Mouse (Mus musculus) T-helper 1 cell (primary cell): ENCODE results near the gene Pomt2.

Experiments used
- in situ Hi-C: fragments of 300-600 bp; cut with MboI, MseI; formaldehyde crosslinking; loops from one replicate; pipeline ENCODE4 v1.15.1; 2025; ENCODE audit warnings: high pct_unique_total_duplicates

The Pomt2 gene

GRCm38 (mm10) chr12:87131181-87131580 lies 16.6 kb downstream of the Pomt2 start:
- in situ Hi-C loops = no loop called here

GRCm38 (mm10) chr12:87130224-87130623 lies 17.5 kb downstream of the Pomt2 start:
- in situ Hi-C loops = no loop called here

GRCm38 (mm10) chr12:87127256-87127655 lies 20.5 kb downstream of the Pomt2 start:
- in situ Hi-C loops = no loop called here

GRCm38 (mm10) chr12:87121918-87122589 lies 25.7 kb downstream of the Pomt2 start:
- in situ Hi-C loops = no loop called here

GRCm38 (mm10) chr12:87107357-87107977 lies 40.3 kb downstream of the Pomt2 start:
- in situ Hi-C loops = no loop called here

- in situ Hi-C loops = no loop called here
Measured at GRCm38 (mm10) chr12:87104796-87105195, 43.0 kb downstream of the Pomt2 start.

GRCm38 (mm10) chr12:87103471-87103870 lies 44.3 kb downstream of the Pomt2 start:
- in situ Hi-C loops = no loop called here

GRCm38 (mm10) chr12:87102165-87102631 lies 45.6 kb downstream of the Pomt2 start, which contains the start of gene Ngb:
Gene Ngb, minus strand, starts transcription at chr12:87102539.
- in situ Hi-C loops = no loop called here

- in situ Hi-C loops = no loop called here
Measured at GRCm38 (mm10) chr12:87100331-87100730, 47.4 kb downstream of the Pomt2 start.

GRCm38 (mm10) chr12:87093671-87094070 lies 54.1 kb downstream of the Pomt2 start:
- in situ Hi-C loops = no loop called here

- in situ Hi-C loops = no loop called here
Measured at GRCm38 (mm10) chr12:87093249-87093648, 54.5 kb downstream of the Pomt2 start.

- in situ Hi-C loops = no loop called here
Measured at GRCm38 (mm10) chr12:87091916-87092315, 55.9 kb downstream of the Pomt2 start.

- in situ Hi-C loops = no loop called here
Measured at GRCm38 (mm10) chr12:87089701-87090100, 58.1 kb downstream of the Pomt2 start.

GRCm38 (mm10) chr12:87089255-87089654 lies 58.5 kb downstream of the Pomt2 start:
- in situ Hi-C loops = no loop called here

GRCm38 (mm10) chr12:87088331-87088730 lies 59.4 kb downstream of the Pomt2 start:
- in situ Hi-C loops = no loop called here

GRCm38 (mm10) chr12:87087236-87087635 lies 60.5 kb downstream of the Pomt2 start:
- in situ Hi-C loops = no loop called here

- in situ Hi-C loops = no loop called here
Measured at GRCm38 (mm10) chr12:87082797-87083196, 65.0 kb downstream of the Pomt2 start.

- in situ Hi-C loops = no loop called here
Measured at GRCm38 (mm10) chr12:87076610-87077009, 71.2 kb downstream of the Pomt2 start.

- in situ Hi-C loops = no loop called here
Measured at GRCm38 (mm10) chr12:87070520-87070919, 77.2 kb downstream of the Pomt2 start.

- in situ Hi-C loops = no loop called here
Measured at GRCm38 (mm10) chr12:87066429-87066828, 81.3 kb downstream of the Pomt2 start.

GRCm38 (mm10) chr12:87065446-87065845 lies 82.3 kb downstream of the Pomt2 start:
- in situ Hi-C loops = no loop called here

- in situ Hi-C loops = no loop called here
Measured at GRCm38 (mm10) chr12:87057066-87057465, 90.7 kb downstream of the Pomt2 start.
